Mouse (Mus musculus) stomach, embryonic 14.5 days (tissue): ENCODE results near the gene Gm29666. TPM values are rescaled to one million over a fixed set of nuclear protein-coding genes. Genes with fewer than 3 reads are reported as not detected.

Source experiments
- ATAC-seq: fragments of 200-750 bp; cut with Nextera tagmentation; 2 replicates; pipeline ENCODE4 v1.8.0; 2017; ENCODE audit warnings: low read depth, moderate TSS enrichment; ENCODE audit not compliant: insufficient number of reproducible peaks, insufficient read depth, low FRiP score
- H3K27ac ChIP-seq: fragments of 300-500 bp; sonication (generic); 2 replicates; pipeline ENCODE4 v1.5.1; 2014; ENCODE audit warnings: mild to moderate bottlenecking, low read length, moderate library complexity, mixed read lengths
- H3K27me3 ChIP-seq: fragments of 300-500 bp; sonication (generic); 2 replicates; pipeline ENCODE4 v1.6.1; 2014; ENCODE audit warnings: low read length, control low read depth, mixed read lengths; ENCODE audit not compliant: control insufficient read depth, insufficient read depth
- H3K36me3 ChIP-seq: fragments of 300-500 bp; sonication (generic); 2 replicates; pipeline ENCODE4 v1.6.1; 2014; ENCODE audit warnings: mild to moderate bottlenecking, control low read depth, low read length, moderate library complexity, mixed read lengths; ENCODE audit not compliant: control insufficient read depth, insufficient read depth
- H3K4me1 ChIP-seq: fragments of 300-500 bp; sonication (generic); 2 replicates; pipeline ENCODE4 v1.6.1; 2014; ENCODE audit warnings: low read length, control low read depth, mixed read lengths; ENCODE audit not compliant: control insufficient read depth, insufficient read depth
- H3K4me2 ChIP-seq: fragments of 300-500 bp; sonication (generic); replicated peaks from 2 replicates; pipeline ENCODE4 v1.6.1; 2014; ENCODE audit warnings: low read depth, low read length, control low read depth
- H3K4me3 ChIP-seq: fragments of 300-500 bp; sonication (generic); 2 replicates; pipeline ENCODE4 v1.5.1; 2014; ENCODE audit warnings: low read depth, low read length, control low read depth
- H3K9ac ChIP-seq: fragments of 300-500 bp; sonication (generic); replicated peaks from 2 replicates; pipeline ENCODE4 v1.6.1; 2014; ENCODE audit warnings: low read depth, mild to moderate bottlenecking, control low read depth, low read length, moderate library complexity, mixed read lengths
- H3K9me3 ChIP-seq: fragments of 300-500 bp; sonication (generic); 2 replicates; pipeline ENCODE4 v1.6.1; 2016; ENCODE audit warnings: low read depth, low read length, control low read depth; ENCODE audit not compliant: control insufficient read depth
- WGBS: fragments of 180-500 bp; shearing (Covaris S2); extraction: QIAGEN DNeasy Blood & Tissue Kit; methylation state at CpG from one replicate; pipeline ENCODE4 v1.1.7; 2014; 5-methylcytosine and 5-hydroxymethylcytosine counted together
- polyA plus RNA-seq: library from polyadenylated mRNA; unstranded; fragments of >200 nt; fragmentation: Nextera tagmentation; extraction: Ambion mirVana; gene quantifications from 2 replicates; pipeline ENCODE4 v1.2.1, GENCODE M21; 2014

The Gm29666 gene
- polyA plus RNA-seq, 1 experiment from 2014 or later, result 0.90 TPM

DNA sequence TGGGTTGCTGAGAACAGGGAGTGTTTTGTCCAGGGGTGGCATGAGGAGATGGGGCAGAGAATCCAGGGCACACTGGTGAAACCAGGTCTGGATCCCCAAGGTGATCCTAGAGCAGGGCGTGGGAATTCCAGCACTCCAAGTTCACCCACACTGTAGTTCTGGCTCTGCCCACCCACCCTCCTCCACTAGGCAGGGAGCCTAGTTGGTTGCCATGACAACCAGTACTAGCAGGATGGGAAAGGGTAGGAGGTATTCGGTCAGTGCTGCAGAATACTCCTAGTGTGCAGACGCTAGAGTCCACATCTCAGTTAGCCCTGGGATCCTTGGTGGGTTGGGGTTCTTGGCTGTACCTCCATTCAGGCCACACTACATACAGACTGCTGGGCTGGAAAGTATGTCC, 38.0 kb upstream of the Gm29666 start:
- Histone ChIP-seq H3K27me3 (no peaks in the 10 kb centered on the region), H3K9ac (no peak overlapping the region), H3K4me3 (no peak overlapping the region), H3K4me1 (no peaks in the 10 kb centered on the region), H3K27ac (no peak overlapping the region), H3K36me3 (peaks cover 7% of the 10 kb centered on the region), H3K9me3 (no peaks in the 10 kb centered on the region), H3K4me2 (no peak overlapping the region)
- no peak for ATAC-seq
- 45% methylated on average over 3 of the region's 3 CpGs for WGBS

DNA sequence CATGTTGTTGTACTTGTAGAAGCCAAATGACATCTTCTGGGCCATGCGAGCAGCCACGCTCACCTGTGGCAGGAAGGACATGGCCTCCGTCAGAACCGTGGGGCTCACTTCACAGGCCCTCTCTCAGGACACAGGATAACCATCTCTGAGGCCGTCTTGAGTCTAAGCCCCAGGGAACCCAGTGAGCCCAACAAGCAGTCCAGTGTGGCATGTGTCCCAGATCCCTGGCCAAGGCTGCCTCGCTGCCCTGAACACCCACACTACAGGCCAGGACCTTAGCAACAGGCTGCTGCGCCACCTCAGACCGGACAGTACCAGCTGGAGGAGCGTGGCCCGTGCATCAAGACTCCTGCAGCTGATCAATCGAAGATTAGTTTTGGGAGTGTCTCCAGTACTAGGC, 33.4 kb upstream of the Gm29666 start:
- Histone ChIP-seq H3K27ac (no peak overlapping the region), H3K36me3 (peaks cover 34% of the 10 kb centered on the region), H3K4me2 (no peak overlapping the region), H3K9ac (no peak overlapping the region), H3K4me1 (no peaks in the 10 kb centered on the region), H3K4me3 (no peak overlapping the region), H3K9me3 (no peaks in the 10 kb centered on the region), H3K27me3 (no peaks in the 10 kb centered on the region)
- 92% methylated on average over 11 of the region's 11 CpGs for WGBS
- no peak for ATAC-seq

DNA sequence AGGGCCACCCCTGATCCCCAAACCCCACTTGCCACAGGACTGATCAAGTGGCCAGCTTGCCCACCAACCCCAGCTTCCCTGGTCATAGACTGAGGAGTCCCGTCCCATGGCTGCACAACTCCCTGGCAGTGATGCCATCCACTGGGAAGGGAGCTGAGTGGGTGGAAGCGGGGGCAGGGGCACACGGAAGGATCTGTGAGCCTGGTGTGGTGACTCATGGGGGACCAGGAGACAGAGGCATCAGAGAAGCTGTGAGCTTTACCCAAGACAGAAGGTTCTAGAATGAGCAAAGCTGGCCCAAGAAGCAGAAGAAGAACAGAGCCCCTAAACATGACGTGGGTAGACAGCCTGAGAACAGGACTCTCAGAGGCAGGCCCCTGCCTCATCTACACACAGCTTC, 30.2 kb upstream of the Gm29666 start:
- H3K4me1 ChIP-seq, result no peaks in the 10 kb centered on the region
- H3K9me3 ChIP-seq, result no peaks in the 10 kb centered on the region
- no peak overlapping the region for H3K9ac ChIP-seq
- peaks cover 38% of the 10 kb centered on the region for H3K36me3 ChIP-seq
- no peak overlapping the region for H3K27ac ChIP-seq
- no peaks in the 10 kb centered on the region for H3K27me3 ChIP-seq
- ATAC-seq, result no peak
- no peak overlapping the region for H3K4me3 ChIP-seq
- 91% methylated on average over 4 of the region's 4 CpGs for WGBS
- H3K4me2 ChIP-seq, result no peak overlapping the region

DNA sequence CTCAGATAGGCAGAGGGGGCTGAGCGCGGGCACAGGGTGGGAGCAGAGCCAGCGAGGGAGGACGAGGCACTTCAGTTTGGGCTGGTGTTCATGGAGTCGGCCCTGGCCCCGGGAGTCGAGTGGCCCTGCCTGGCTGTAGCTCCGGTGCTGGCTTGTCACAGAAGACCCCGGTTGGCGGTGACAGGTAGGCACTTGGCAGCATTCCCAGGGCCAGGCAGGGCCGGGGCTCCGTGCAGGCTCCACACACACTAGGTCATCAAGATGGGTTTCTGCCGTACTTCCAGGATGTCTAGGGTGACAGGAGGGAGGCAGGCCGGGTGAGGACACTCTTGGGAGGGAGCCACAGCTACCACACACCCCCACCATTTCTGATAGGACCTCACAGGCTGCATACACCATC, 29.2 kb upstream of the Gm29666 start:
- Histone ChIP-seq H3K9ac (no peak overlapping the region), H3K4me1 (no peaks in the 10 kb centered on the region), H3K9me3 (no peaks in the 10 kb centered on the region), H3K4me3 (no peak overlapping the region), H3K27me3 (no peaks in the 10 kb centered on the region), H3K4me2 (no peak overlapping the region), H3K36me3 (peaks cover 38% of the 10 kb centered on the region), H3K27ac (no peak overlapping the region)
- 90% methylated on average over 14 of the region's 14 CpGs for WGBS
- ATAC-seq, result no peak

DNA sequence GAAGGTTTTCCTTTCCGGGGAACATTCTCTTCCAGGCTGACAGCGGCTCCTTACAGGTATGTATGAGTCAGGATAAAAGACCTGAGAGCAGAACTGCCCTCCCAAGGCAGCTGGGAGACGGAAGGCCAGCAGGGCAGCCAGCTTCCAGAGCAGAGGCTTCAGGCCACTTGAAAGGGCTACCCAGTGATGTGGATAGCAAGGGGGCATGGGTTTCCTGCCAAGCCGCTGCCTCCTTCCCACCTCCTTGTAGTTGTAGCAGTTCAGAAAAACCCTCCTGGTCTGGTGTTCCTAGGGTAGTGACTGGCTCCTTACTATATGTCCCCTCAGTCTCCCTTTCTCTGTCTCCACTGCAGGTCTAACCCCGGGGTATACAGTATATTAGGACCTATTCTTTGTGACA, 24.5 kb upstream of the Gm29666 start:
- Histone ChIP-seq H3K4me1 (no peaks in the 10 kb centered on the region), H3K27me3 (no peaks in the 10 kb centered on the region), H3K36me3 (peaks cover 39% of the 10 kb centered on the region), H3K4me3 (no peak overlapping the region), H3K4me2 (no peak overlapping the region), H3K9me3 (no peaks in the 10 kb centered on the region), H3K9ac (no peak overlapping the region), H3K27ac (no peak overlapping the region)
- ATAC-seq, result no peak
- WGBS, result 79% methylated on average over 5 of the region's 5 CpGs

DNA sequence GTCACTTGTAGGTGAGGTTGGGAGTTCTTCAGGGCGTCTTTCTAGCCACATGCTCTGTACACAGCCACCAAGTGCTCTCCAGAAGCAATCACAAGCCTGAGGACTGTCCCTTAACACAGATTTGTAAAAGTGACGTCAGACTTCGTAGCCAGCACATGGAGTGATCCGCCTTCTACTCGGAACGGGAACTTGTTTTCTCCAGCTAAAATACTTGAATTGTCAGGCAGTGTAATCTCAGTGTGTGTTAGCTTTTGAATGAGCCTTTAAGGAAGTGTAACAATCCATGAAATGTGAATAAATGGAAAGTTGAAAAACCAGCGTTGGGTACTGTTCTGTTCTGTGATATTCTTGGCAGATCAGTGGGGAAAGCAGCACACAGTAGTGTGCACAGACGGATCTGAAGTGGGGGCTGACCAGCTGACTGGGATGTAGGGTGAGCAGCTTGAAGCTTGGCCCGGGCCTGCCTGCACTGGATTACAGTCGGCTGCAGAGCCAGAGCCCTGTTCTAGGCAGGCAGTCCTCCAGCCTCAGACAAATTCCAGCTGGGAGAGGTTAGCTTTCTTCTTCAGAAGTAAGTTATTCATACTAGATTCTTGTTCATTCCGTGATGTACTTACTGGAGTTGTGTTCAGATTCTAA, 22.9 kb upstream of the Gm29666 start:
- H3K36me3 ChIP-seq, result peaks cover 41% of the 10 kb centered on the region

DNA sequence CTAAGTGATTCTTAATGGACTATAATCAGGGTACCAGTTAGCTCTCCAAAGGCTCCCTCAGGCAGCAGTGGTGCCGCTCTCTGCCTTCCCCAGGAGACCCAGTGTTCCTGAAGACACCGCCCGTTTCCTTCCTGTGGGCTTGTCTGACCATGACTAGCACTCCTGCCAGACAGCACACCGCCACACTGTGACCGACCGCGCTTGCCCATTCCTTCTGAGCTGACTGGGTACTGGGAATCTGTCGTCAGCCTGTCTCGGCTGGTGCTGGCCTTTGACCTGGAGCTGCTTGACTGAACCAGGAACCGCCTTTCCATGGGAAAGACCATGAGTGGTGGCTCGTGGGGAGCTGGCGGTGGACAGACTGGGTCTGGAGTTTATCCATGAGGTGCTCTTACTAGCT, 20.3 kb upstream of the Gm29666 start:
- WGBS, result 72% methylated on average over 12 of the region's 12 CpGs
- ATAC-seq, result no peak
- H3K9me3 ChIP-seq, result no peaks in the 10 kb centered on the region
- H3K4me3 ChIP-seq, result no peak overlapping the region
- H3K4me2 ChIP-seq, result no peak overlapping the region
- H3K36me3 ChIP-seq, result peaks cover 67% of the 10 kb centered on the region
- H3K9ac ChIP-seq, result no peak overlapping the region
- no peaks in the 10 kb centered on the region for H3K27me3 ChIP-seq
- no peaks in the 10 kb centered on the region for H3K4me1 ChIP-seq
- H3K27ac ChIP-seq, result no peak overlapping the region

More for the DNA sequence above, 22.9 kb upstream of the Gm29666 start:
- H3K9ac ChIP-seq, result no peak overlapping the region
- H3K4me2 ChIP-seq, result no peak overlapping the region
- no peak overlapping the region for H3K4me3 ChIP-seq
- ATAC-seq, result no peak
- H3K27ac ChIP-seq, result no peak overlapping the region
- H3K9me3 ChIP-seq, result no peaks in the 10 kb centered on the region
- WGBS, result 73% methylated on average over 11 of the region's 11 CpGs
- H3K27me3 ChIP-seq, result no peaks in the 10 kb centered on the region
- H3K4me1 ChIP-seq, result no peaks in the 10 kb centered on the region

DNA sequence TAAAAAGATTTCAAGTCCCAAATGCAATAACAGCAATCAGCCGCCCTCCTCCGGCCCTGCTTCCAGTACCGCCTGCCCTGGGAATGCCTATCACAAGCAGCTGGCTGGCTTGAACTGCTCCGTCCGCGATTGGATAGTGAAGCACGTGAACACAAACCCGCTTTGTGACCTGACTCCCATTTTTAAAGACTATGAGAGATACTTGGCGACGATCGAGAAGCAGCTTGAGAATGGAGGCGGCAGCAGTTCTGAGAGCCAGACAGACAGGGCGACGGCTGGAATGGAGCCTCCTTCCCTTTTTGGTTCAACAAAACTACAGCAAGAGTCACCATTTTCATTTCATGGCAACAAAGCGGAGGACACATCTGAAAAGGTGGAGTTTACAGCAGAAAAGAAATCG, 15.1 kb upstream of the Gm29666 start:
- Histone ChIP-seq H3K4me3 (no peak overlapping the region), H3K9me3 (no peaks in the 10 kb centered on the region), H3K27ac (no peak overlapping the region), H3K4me1 (no peaks in the 10 kb centered on the region), H3K36me3 (peaks cover 96% of the 10 kb centered on the region), H3K27me3 (no peaks in the 10 kb centered on the region), H3K9ac (no peak overlapping the region), H3K4me2 (no peak overlapping the region)
- ATAC-seq, result no peak
- 89% methylated on average over 16 of the region's 16 CpGs for WGBS

GRCm38 (mm10) chr15:84932351-84932750, 12.5 kb upstream of the Gm29666 start:
- no peak overlapping the region for H3K27ac ChIP-seq
- 48% methylated on average over 5 of the region's 5 CpGs for WGBS
- no peaks in the 10 kb centered on the region for H3K9me3 ChIP-seq
- H3K4me3 ChIP-seq, result no peak overlapping the region
- ATAC-seq, result no peak
- H3K4me2 ChIP-seq, result no peak overlapping the region
- no peaks in the 10 kb centered on the region for H3K4me1 ChIP-seq
- H3K27me3 ChIP-seq, result no peaks in the 10 kb centered on the region
- H3K9ac ChIP-seq, result no peak overlapping the region
- H3K36me3 ChIP-seq, result peaks cover 93% of the 10 kb centered on the region
